Mouse (Mus musculus) urinary bladder, adult 2 months (tissue): ENCODE data around the gene Mecom. TPM values are rescaled to one million over a fixed set of nuclear protein-coding genes. Genes with fewer than 3 reads are reported as not detected.

Experiments used
- DNase-seq: peaks from one replicate; pipeline ENCODE4 v3.0.0; 2022; ENCODE audit warnings: low spot score
- polyA plus RNA-seq: library from polyadenylated mRNA; depleted of rRNA; stranded (reverse); fragments of >200 nt; gene quantifications from 2 replicates; pipeline ENCODE4 v1.2.3, GENCODE M21; 2012

Mecom gene
- polyA plus RNA-seq, 1 experiment = 53.3 TPM

DNA sequence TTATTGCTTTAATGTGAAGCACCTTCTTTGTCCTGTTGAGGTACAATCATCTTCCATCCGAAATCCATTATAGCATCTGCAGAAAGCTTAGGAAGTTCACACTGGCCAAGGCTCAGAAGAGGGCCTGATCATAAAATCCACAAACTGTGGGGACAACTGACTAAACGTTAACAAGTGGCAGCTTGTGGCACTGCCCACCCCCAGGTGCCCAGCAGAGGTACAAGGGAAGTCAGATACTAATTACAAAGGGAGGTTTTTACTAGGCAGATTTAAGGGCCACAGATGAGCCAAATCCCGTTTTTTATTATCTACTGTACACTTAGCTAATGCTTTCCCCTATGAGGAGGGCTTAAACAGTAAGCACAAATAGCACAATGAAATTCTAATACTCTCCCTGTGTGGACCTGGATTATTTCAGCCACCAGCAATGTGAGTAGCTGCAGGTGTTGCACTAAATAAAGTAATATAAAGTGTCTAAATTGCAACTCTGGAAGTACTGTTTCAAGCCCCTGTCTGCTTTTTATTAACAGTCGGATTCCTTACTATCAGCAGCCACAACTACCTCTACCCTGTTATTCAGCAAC is 443.2 kb downstream of the Mecom start:
- no peak for DNase-seq

DNA sequence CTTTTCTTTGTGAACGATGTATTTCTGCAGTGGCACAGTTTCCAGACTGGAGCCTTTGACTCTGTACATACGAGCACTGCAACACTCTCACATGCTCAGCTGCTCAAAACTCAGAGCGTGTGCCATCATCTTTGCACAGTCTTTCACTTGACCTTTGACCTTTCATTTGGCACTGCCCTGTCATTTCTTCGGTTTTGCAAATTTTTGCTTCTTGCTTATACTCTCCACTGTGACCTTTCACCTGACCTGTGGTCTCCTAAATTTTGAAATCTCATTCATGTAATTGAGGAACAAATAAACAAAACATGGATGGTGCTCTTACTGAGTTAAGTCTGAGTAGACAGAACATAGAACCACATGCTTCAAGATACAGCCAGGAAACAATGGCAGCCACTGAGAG is 446.7 kb downstream of the Mecom start:
- DNase-seq = no peak

DNA sequence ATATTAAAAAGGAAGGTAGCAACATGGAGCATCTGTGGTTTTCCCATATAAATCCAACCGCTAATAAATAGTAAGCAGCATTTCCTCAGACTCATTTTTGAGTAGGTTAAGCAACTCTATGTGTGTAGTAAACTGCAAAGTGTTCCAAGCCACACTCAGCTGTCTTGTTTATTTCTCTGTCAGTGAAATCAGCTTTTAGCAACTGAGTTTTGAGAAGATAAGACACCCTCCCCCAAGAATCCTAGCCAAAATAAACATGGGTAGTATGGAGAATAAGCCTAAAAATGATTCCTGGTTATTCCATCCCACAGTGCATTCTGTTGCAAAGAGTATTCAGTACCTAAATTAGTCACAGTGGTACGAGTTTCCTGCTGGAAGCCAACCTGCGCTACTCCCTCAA is 450.1 kb downstream of the Mecom start:
- no peak for DNase-seq

DNA sequence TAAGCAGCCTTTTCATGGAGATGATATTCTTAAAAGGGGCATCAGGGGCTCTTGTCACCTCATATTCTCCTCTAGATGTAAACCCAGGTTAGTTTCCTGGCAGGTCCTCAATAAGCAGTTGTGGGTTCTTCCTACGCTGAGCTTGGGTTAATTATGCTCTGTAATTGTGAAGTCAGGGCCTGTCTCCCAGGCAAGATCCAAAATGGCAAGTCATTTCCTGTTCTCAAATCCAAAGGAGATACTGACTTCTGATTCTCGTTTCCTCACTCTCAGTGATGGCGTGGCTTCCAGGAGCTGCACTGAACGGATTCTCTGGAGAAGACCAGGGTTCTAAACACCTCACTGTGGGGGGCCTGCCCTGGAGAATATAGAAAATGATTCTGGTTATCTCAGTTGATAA is 450.7 kb downstream of the Mecom start:
- no peak for DNase-seq

DNA sequence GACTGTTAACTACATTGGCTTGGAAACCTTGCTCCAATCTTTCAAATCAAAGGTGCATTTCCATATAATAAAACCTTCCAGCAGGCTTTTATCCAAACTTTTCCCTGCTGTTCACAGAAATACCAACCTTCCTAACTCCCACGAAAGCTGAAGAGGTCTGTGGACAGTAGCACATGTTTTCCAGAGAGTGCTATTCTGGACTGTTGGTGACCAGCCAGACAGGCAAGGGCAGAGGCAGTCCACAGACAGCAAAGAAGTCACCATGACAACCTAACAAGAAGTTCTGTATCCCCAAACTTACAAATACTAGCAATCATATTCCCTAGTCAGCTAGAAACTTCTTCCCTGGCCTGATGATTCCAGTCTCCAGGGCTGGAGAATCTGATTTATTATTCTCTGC is 454.8 kb downstream of the Mecom start:
- no peak for DNase-seq

DNA sequence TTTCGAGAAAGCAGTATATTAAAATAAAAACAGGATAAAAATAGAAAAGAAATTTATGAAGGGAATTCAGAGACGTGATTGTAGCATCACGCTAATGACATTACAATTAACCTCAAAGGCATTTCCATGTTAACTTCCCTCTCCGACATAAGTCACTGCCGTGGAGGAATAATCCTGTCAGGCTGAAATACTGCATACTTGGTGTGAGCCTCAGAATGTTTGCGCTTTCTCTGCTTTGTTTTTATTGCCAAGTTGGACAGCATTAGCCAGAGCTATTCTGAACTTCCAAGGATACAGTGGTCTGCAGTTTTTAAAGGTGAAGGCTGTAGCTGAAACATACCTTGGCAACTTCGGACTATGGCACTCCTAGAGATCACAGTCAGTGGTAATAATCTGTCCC is 455.3 kb downstream of the Mecom start:
- no peak for DNase-seq

DNA sequence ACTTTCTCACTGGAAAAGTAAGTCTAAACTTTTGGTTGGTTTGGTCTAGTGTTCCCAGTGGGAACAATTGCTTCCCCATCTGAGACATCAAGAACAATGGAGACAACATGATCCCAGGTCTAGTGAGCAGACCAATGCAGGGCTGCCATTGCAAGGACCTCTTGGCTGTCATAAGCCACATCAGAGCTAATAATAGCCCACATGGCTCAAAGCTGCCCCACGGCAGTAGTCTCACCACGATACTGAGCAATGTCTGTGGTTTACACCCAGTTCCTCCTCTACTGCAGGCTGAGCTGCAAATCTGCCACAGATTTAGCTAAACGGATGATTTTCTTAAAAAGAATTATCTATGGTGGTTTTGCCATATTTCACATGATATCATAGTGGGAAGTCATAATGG is 455.9 kb downstream of the Mecom start:
- no peak for DNase-seq

DNA sequence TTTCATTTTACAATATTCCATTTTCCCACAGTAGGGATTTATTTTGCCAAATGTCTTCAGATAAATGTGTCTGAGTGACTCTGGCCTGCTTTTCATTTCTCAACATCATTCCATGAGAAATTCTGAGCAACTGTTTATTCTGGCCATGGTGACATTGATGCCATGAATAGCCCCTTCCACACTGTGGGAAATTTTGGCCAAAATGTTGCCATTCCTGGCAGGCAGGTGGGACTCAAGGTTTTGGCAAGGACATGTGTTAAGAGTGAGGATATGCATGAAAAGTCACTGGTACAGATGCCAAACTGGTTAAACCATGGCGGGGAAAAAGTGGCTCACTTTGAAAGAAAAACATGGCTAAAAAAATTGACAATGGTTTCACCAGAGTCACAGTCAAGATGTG is 456.4 kb downstream of the Mecom start:
- DNase-seq = no peak

DNA sequence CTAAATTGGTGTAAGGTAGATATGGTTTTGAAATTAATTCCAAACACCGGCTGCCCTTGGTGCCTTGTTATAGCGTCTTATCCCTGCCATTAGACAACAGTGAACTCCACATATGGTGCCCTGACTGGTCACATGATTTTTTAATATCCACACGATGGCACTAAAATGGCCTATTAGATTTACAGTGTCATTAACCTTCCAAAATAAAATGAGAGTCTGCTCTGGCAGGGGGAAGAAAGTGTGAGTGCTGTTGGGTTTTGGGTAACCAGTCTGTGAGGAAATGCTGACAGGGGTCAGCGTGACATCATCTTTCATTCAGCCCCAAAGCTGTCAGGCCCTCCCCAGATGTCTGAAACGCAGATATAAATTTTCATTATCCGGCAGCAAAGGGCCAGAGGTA is 461.7 kb downstream of the Mecom start:
- no peak for DNase-seq

DNA sequence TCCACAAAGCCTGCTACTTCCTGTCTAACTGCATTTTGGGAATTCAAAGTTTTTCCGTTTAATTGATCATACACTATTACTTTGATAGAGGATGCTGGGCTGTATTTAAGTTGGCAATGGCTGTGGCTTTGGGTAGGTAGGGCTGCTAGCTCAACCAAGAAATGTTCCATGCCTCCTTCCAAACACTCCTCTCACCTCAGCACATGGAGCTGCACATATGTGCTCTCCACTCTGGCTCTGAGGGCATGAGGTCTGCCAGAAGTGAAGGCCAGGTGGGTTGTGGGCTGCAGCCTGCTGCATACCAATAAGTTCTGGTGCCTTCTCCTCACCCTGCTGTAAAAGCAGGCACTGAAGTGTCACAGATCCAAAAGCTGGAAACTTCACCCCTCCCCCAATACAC is 464.0 kb downstream of the Mecom start:
- no peak for DNase-seq

DNA sequence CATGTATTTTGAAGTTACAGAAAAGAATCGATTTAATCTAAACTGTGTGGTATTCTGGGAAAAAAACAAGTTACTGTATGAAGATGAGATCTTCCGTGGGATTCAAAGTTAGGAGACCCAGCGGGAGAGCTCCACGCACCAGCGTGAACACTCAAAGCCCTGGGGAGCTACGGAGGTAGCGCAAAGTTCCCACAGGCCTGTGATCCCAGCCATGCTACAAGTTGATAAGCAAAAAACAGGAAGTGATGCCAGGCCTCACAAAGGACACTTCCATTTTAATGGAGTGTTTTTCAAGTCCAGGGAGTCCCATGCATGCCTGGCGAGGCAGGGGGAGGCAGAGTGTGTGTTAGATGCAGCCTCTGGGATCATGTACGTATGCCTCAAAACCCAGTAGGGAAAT is 464.5 kb downstream of the Mecom start:
- no peak for DNase-seq

DNA sequence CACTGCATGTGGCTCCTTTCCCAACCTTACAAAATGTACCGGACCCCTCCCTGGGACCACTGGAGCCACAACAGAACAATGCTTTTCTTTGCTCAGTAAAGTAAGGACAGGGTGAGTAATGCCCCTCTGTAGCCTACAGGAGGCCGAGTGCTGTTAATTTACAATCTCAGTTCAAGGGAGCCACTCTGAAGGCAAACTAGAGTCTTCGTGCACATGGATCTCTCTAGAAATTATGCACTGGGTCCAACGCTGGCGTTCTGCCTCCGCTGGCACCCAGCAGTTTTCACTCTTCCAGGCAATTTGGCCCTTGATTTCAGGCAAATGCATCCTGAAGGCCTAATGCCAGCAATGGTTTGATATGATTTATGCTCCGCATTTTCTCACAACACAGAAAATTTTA is 467.0 kb downstream of the Mecom start:
- no peak for DNase-seq

DNA sequence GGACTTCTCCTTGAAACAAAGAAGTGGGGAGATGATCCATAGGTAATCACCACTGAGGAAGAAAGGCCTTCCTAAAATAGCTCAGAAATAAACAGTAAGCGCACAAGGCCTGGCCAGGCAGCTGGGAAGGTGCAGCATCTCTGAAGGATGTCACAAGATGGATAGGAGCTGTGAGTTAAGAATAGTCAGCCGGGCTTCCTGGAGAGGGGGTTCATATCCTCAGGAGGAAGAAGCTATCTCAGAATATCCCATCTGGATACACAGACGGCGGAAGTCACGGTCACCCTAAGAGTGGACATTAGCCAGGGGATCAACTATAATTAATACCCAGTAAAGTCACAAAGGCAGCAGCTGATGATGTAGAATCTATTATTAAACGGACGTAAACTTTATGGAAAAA is 471.3 kb downstream of the Mecom start:
- no peak for DNase-seq

DNA sequence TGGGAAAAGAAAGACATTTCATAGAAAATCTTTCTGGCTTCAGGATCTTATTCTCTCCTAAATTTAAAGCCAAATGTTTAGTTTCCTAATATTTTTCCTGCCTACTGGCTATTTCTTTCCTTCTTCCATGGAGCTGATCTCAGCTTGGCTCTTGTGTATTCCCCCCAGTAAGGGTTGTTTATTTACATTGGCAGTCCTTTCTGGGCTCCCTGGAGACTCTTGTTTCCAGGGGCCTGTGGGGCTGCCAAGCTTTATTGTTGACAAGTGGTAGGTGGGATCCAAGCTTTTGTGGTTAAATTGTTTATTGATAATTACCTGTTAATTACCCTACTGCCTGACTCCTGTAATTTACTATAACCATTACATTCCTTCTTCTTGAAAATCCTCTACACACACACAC is 476.5 kb downstream of the Mecom start:
- DNase-seq = no peak

DNA sequence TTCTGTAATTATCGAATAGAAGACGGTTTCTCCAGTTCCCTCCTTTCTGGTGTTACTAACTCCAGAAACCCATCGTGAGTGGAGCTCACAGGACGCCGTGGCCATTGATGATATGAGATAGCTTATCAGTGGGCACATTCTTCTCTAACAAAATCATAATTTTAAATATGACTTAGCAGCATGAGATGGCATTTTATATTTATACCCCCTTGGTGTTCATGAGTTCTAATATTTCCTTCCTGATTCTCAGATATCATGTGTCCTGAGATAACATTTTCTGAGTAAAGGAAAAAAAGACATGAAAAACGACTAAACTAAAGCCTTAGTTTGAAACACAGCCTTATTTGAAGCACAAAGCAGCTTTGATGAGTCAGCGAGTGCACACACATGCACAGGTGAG is 481.3 kb downstream of the Mecom start:
- no peak for DNase-seq

DNA sequence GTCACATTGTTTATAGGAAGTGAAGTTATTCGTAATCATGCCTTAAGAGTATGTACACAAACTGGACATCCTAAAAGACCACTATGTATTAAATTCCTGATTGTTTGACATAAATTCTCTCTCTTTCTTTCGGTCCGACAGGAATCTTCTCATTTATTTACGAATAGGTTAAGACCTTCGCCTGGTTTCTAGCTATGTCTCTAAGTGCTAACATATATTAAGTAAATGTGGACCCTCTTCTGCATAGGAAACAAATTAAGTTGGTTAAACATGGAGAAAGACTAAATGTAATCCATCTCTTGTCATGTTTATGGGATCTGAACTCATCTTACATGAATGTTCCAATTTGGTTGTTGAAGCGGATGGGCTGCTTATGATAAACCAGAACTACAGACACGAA is 487.8 kb downstream of the Mecom start:
- no peak for DNase-seq

DNA sequence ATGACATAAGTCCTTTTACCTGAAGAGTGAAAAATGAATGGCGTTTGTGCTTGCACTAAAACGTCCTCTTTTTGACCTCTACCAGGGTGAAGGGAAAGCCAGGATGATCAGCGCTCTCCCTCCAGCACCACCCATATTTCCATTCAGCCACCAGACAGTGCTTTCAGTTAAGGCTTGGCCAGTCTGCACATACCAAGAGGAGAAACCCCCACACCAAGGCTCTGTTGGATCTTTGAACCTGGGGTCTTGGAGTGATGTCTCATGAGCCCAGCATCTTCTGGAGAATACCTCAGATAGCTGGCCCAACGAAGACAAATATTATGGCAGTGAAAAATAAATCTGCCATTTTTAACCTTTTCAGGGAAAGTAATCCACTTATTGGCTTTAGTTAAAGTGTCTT is 488.2 kb downstream of the Mecom start:
- no peak for DNase-seq

DNA sequence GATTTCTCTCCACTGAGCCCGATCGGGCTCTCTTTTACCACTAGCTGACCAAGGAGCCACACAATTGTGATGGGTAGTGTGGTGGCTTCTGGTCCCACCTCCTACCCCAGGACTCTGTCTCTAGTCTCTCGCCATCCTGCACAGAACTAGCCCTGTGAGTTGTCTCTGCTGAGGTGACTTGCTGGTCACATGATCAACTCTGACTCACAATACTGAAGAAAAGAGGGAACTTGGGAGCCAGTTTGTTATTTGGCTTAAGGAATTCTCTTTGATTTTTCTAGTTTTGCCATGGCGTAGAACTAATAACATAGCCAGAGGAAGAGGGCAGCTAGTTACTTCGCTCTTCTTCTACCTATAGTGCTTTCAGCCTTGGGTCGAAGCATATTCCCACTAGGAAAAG is 496.5 kb downstream of the Mecom start:
- DNase-seq = peak; percentile 24

DNA sequence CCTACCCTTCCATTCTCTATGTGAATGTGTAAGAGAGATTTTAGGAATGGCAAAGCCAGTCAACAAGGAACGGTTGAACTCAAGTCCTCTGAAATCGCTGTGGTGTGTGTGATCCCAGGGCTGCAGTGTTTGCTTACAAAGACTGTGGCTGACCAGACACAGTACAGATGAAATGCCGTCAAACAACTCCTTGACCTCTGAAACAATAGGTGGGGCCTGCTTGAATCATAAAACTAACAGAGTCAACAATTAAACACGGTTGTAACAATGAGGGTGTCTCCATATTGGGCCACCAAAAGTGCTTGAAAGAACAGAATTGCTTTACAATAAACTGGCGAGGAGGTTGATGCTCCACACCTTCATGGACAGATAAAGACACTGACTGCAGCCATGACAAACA is 497.0 kb downstream of the Mecom start:
- no peak for DNase-seq

DNA sequence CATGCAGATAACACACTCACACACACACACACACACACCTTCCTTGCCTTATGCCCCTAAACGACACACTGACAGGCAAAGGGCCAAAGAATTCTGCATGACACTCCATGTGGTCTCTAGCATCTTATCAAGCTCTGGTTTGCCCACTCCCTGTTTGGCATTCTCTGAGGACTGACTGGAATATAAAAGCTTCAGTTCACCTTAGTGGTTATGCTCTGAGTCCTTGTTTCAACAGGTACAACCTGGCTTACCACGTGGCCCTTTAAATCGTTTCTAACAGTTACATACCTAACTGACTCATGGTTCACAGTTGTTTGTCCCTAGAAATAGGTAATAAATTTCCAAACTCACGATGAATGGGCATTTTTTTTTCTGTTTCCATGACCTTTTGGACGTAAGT is 499.0 kb downstream of the Mecom start:
- no peak for DNase-seq

DNA sequence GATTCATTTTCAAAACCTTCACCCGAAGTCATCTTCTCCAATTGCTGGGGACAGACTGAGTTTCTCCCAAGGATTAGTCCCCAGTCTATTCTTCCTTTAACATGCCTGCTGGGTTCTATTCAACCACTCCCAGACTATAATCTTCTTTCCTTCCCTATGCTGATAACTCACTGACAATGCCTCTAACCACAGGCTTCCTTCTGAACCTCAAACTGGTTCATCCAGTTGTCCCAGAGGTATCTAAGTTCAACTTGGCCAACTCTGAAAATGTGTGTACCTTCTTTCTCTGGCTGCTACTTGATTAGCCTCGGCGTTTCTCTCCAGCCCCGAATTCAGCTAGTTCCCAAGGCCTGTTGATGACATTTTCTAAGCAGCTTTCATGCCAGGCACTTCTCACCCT is 499.7 kb downstream of the Mecom start:
- no peak for DNase-seq

DNA sequence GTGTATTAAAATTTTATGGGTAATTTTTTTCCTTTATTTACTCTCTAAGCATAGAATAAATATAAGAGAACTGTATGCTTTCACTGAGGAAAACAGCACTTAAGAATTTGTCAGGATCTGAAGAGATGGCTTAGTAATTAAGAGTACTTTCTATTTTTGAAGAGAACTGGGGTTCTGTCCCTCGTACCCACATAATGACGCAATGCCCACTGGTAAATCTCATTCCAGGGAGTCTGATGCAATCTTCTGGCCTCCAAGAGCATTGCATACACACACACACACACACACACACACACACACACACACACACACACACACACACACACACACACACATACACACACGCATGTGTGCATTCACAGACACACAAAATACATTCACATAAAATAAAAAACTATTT is 504.3 kb downstream of the Mecom start:
- DNase-seq = no peak

DNA sequence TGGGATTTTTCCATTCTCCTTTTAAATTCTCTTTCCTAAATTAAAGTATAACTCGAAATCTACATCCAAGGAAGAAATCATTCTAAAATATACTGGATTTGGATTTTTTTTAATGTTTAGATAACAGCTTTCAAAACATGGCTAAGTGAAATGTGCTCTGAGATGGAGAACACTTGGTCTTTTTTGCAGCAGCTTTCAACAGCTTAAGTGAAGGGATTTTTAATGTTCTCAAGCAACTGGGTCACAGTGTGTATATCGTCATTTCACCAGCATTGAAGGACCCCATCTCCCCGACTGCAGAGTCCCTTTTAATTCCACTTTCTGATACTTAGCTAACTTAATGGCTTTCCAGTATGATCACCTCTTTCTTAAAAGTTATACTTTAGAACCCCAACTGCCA is 509.3 kb downstream of the Mecom start:
- DNase-seq = no peak

DNA sequence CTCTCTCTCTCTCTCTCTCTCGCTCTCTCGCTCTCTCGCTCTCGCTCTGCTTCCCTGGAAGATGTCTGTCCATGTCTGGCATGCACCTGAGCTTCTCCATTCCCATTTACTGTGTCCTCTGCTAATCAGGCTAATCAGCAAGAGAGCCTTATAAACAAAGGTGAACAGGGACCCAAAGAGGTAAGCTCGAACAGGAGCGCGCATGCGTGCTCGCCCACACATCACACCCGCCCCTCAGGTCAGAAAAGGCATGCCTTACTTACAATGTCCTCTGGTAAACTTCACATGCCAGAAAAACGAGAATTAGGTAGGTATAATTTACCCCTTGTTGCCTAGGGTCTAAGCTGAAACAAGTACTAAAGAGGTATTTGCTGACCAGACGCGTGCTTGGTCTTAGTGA is 527.8 kb downstream of the Mecom start:
- no peak for DNase-seq

DNA sequence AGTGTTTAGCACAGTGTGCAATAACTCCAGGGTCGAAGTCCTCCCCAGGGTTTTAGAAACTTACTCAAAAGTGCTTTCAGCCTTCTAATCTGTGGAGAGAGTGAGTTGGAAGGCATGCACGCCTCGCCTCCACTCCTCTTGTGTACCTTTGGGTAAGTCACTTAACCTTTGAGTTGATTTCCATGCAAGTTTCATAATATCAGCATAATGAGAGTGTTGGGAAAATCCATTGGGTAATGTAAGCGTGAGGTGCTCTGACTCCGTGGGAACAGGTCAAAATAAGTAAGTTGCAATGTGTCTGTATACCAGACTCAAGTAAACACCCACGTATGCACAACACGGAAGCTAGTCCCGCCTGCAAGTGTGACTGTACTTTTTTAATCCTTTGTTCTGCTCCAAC is 528.4 kb downstream of the Mecom start:
- no peak for DNase-seq
